Mouse (Mus musculus): ENCODE results near the gene Col1a2. TPM values are rescaled to one million over a fixed set of nuclear protein-coding genes. Genes with fewer than 3 reads are reported as not detected.

Gene Col1a2
- total and polyA plus RNA-seq, 2 experiments from 2014 or later: 83.8 to 127 TPM

- no peak overlapping the region for H3K4me3 ChIP-seq (ENCODE audit: low read length)
- 74% methylated on average over 5 of the region's 5 CpGs for WGBS
- no peaks in the 10 kb centered on the region for H3K9me3 ChIP-seq (ENCODE audit: low read length)
- DNase-seq (ENCODE audit: low spot score) (no peak), ATAC-seq (no peak)
- H3K4me1 ChIP-seq (ENCODE audit: insufficient read depth, low read length): no peaks in the 10 kb centered on the region
- H3K27ac ChIP-seq: no peak overlapping the region
- H3K4me2 ChIP-seq (ENCODE audit: low read depth, low read length): no peak overlapping the region
- H3K36me3 ChIP-seq (ENCODE audit: insufficient read depth, low read length): no peaks in the 10 kb centered on the region
- no peak for TF ChIP-seq CTCF (IDR thresholded peaks at IDR 0.05; ENCODE audit: low read depth)
- no peaks in the 10 kb centered on the region for H3K27me3 ChIP-seq (ENCODE audit: insufficient read depth, low read length)
- H3K9ac ChIP-seq (replicated peaks; ENCODE audit: low read length): no peak overlapping the region
These were observed 73.1 kb downstream of the Col1a2 start for GRCm38 (mm10) chr6:4577756-4578155.

GRCm38 (mm10) chr6:4578343-4578742 is 73.7 kb downstream of the Col1a2 start:
- Histone ChIP-seq H3K27ac (no peak overlapping the region), H3K4me3 (ENCODE audit: low read length) (no peak overlapping the region), H3K4me1 (ENCODE audit: insufficient read depth, low read length) (no peaks in the 10 kb centered on the region), H3K27me3 (ENCODE audit: insufficient read depth, low read length) (no peaks in the 10 kb centered on the region), H3K9me3 (ENCODE audit: low read length) (no peaks in the 10 kb centered on the region), H3K9ac (replicated peaks; ENCODE audit: low read length) (no peak overlapping the region), H3K36me3 (ENCODE audit: insufficient read depth, low read length) (no peaks in the 10 kb centered on the region), H3K4me2 (ENCODE audit: low read depth, low read length) (no peak overlapping the region)
- 81% methylated on average over 6 of the region's 6 CpGs for WGBS
- no peak for DNase-seq (ENCODE audit: low spot score)
- no peak for TF ChIP-seq CTCF (IDR thresholded peaks at IDR 0.05; ENCODE audit: low read depth)
- no peak for ATAC-seq

GRCm38 (mm10) chr6:4579620-4580019 is 75.0 kb downstream of the Col1a2 start:
- no peak for DNase-seq (ENCODE audit: low spot score)
- Histone ChIP-seq H3K4me3 (ENCODE audit: low read length) (no peak overlapping the region), H3K9ac (replicated peaks; ENCODE audit: low read length) (no peak overlapping the region), H3K4me2 (ENCODE audit: low read depth, low read length) (no peak overlapping the region), H3K4me1 (ENCODE audit: insufficient read depth, low read length) (no peaks in the 10 kb centered on the region), H3K9me3 (ENCODE audit: low read length) (no peaks in the 10 kb centered on the region), H3K27ac (no peak overlapping the region), H3K27me3 (ENCODE audit: insufficient read depth, low read length) (no peaks in the 10 kb centered on the region), H3K36me3 (ENCODE audit: insufficient read depth, low read length) (no peaks in the 10 kb centered on the region)
- 67% methylated on average over 5 of the region's 5 CpGs for WGBS
- no peak for ATAC-seq
- no peak for TF ChIP-seq CTCF (IDR thresholded peaks at IDR 0.05; ENCODE audit: low read depth)

- DNase-seq (ENCODE audit: low spot score): no peak
- WGBS: 41% methylated on average over 6 of the region's 6 CpGs
- no peak for TF ChIP-seq CTCF (IDR thresholded peaks at IDR 0.05; ENCODE audit: low read depth)
- Histone ChIP-seq H3K9ac (replicated peaks; ENCODE audit: low read length) (no peak overlapping the region), H3K4me2 (ENCODE audit: low read depth, low read length) (no peak overlapping the region), H3K36me3 (ENCODE audit: insufficient read depth, low read length) (no peaks in the 10 kb centered on the region), H3K27ac (no peak overlapping the region), H3K27me3 (ENCODE audit: insufficient read depth, low read length) (no peaks in the 10 kb centered on the region), H3K9me3 (ENCODE audit: low read length) (no peaks in the 10 kb centered on the region), H3K4me1 (ENCODE audit: insufficient read depth, low read length) (no peaks in the 10 kb centered on the region), H3K4me3 (ENCODE audit: low read length) (no peak overlapping the region)
- ATAC-seq: no peak
These were observed 78.9 kb downstream of the Col1a2 start for GRCm38 (mm10) chr6:4583485-4583884.

GRCm38 (mm10) chr6:4587946-4588345 is 83.3 kb downstream of the Col1a2 start:
- DNase-seq (ENCODE audit: low spot score): no peak
- Histone ChIP-seq H3K4me3 (ENCODE audit: low read length) (no peak overlapping the region), H3K27me3 (ENCODE audit: insufficient read depth, low read length) (no peaks in the 10 kb centered on the region), H3K4me2 (ENCODE audit: low read depth, low read length) (no peak overlapping the region), H3K36me3 (ENCODE audit: insufficient read depth, low read length) (no peaks in the 10 kb centered on the region), H3K9me3 (ENCODE audit: low read length) (no peaks in the 10 kb centered on the region), H3K9ac (replicated peaks; ENCODE audit: low read length) (no peak overlapping the region), H3K27ac (no peak overlapping the region), H3K4me1 (ENCODE audit: insufficient read depth, low read length) (no peaks in the 10 kb centered on the region)
- no peak for ATAC-seq
- WGBS: 66% methylated on average over 4 of the region's 4 CpGs
- TF ChIP-seq CTCF (IDR thresholded peaks at IDR 0.05; ENCODE audit: low read depth): no peak

- H3K4me3 ChIP-seq (ENCODE audit: low read length): no peak overlapping the region
- H3K4me1 ChIP-seq (ENCODE audit: insufficient read depth, low read length): no peaks in the 10 kb centered on the region
- no peak overlapping the region for H3K27ac ChIP-seq
- no peak overlapping the region for H3K9ac ChIP-seq (replicated peaks; ENCODE audit: low read length)
- no peak for TF ChIP-seq CTCF (IDR thresholded peaks at IDR 0.05; ENCODE audit: low read depth)
- DNase-seq (ENCODE audit: low spot score): no peak
- ATAC-seq: no peak
- no peak overlapping the region for H3K4me2 ChIP-seq (ENCODE audit: low read depth, low read length)
- no peaks in the 10 kb centered on the region for H3K36me3 ChIP-seq (ENCODE audit: insufficient read depth, low read length)
- no peaks in the 10 kb centered on the region for H3K9me3 ChIP-seq (ENCODE audit: low read length)
- no peaks in the 10 kb centered on the region for H3K27me3 ChIP-seq (ENCODE audit: insufficient read depth, low read length)
- 92% methylated on average over 3 of the region's 3 CpGs for WGBS
These were observed 84.1 kb downstream of the Col1a2 start for GRCm38 (mm10) chr6:4588722-4589121.

- H3K27ac ChIP-seq: no peak overlapping the region
- H3K4me1 ChIP-seq (ENCODE audit: insufficient read depth, low read length): no peaks in the 10 kb centered on the region
- H3K27me3 ChIP-seq (ENCODE audit: insufficient read depth, low read length): no peaks in the 10 kb centered on the region
- H3K9me3 ChIP-seq (ENCODE audit: low read length): no peaks in the 10 kb centered on the region
- no peaks in the 10 kb centered on the region for H3K36me3 ChIP-seq (ENCODE audit: insufficient read depth, low read length)
- no peak overlapping the region for H3K4me3 ChIP-seq (ENCODE audit: low read length)
- TF ChIP-seq CTCF (IDR thresholded peaks at IDR 0.05; ENCODE audit: low read depth): no peak
- ATAC-seq: no peak
- H3K4me2 ChIP-seq (ENCODE audit: low read depth, low read length): no peak overlapping the region
- H3K9ac ChIP-seq (replicated peaks; ENCODE audit: low read length): no peak overlapping the region
- 71% methylated on average over 8 of the region's 8 CpGs for WGBS
- no peak for DNase-seq (ENCODE audit: low spot score)
These were observed 85.5 kb downstream of the Col1a2 start for GRCm38 (mm10) chr6:4590089-4590488.

Other genes with a start within 250 kb of the Col1a2 start
- 68.9 and 76.1 TPM in 2 replicates for gene Casd1, start 96.0 kb downstream of the Col1a2 start, total RNA-seq (2014; rRNA removed)
- 39.1 and 40.2 TPM in 2 replicates for gene Casd1, start 96.0 kb downstream of the Col1a2 start, polyA plus RNA-seq (2015; fragmentation: Nextera tagmentation; extraction: Ambion mirVana)
- 25.5 and 29.7 TPM in 2 replicates for gene Sgce, start 242.4 kb downstream of the Col1a2 start, total RNA-seq (2014; rRNA removed)
- 46.2 and 51.3 TPM in 2 replicates for gene Sgce, start 242.4 kb downstream of the Col1a2 start, polyA plus RNA-seq (2015; fragmentation: Nextera tagmentation; extraction: Ambion mirVana)
- gene Peg10, start 242.5 kb downstream of the Col1a2 start, total RNA-seq (2014; rRNA removed): 58.1 and 59.6 TPM in 2 replicates
- 3.9 and 4.0 TPM in 2 replicates for gene Peg10, start 242.5 kb downstream of the Col1a2 start, polyA plus RNA-seq (2015; fragmentation: Nextera tagmentation; extraction: Ambion mirVana)

Measured in hindbrain, postnatal 0 days (tissue).